Mouse (Mus musculus) CH12F3 (cell line): ENCODE measurements around the gene Rnf34.

Experiments
- in situ Hi-C: fragments of 300-500 bp; cut with MboI; formaldehyde crosslinking; loops from 2 replicates; pipeline ENCODE4 v1.14.3; 2020; ENCODE audit warnings: low sequenced_read_pairs

The Rnf34 gene

DNA sequence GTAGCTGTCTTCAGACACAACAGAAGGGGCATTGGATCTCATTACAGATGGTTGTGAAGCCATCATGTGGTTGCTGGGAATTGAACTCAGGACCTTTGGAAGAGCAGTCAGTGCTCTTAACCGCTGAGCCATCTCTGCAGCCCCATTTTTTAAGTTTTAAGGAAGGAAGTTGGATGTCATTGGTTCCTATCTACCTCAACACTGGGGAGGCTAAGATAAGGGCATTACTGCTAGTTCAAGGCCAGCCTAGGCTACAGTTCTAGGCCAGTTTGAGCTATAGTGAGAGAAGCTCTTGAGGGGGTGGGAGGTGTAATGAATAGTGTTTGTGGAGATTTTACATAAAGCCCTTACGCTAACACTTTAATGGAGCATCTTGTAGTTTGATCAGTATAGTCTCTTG lies 13.2 kb downstream of the Rnf34 start:
- in situ Hi-C loops, result no loop called here

DNA sequence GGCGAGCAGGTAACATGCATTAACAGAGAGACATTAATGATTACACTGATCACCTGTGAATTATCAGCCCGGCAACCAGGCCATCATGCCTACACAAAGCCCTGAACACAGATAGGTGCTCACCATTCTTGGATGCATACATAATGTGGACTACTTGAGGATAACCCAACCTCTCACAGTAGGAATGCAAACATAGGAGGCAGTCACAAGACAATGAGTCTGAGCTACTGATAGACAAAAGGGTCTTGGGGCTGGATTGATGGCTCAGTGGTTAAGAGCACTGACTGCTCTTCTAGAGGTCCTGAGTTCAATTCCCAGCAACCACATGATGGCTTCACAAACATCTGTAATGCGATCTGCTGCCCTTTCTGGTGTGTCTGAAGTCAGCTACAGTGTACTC lies 22.8 kb downstream of the Rnf34 start:
- in situ Hi-C loops, result no loop called here

DNA sequence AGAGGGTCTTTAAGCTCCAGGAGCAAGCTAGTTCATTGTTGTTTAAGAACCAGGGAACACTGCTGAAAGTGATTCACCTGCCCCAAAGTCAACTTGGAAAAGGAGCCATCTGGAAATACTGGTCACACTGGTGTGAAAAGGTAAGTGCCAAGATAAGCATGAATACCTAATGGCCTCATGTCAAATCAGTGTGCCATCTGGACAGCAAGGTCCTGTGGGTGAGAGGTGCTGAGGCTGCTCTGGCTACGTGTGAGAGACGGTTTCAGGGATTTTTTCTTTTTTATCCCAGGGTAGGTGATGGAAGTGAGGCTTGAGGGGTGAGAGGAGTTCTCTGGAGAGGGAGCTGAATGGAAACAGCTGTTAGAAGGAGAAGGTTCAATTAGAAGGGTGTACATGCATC lies 23.7 kb downstream of the Rnf34 start:
- in situ Hi-C loops, result no loop called here

DNA sequence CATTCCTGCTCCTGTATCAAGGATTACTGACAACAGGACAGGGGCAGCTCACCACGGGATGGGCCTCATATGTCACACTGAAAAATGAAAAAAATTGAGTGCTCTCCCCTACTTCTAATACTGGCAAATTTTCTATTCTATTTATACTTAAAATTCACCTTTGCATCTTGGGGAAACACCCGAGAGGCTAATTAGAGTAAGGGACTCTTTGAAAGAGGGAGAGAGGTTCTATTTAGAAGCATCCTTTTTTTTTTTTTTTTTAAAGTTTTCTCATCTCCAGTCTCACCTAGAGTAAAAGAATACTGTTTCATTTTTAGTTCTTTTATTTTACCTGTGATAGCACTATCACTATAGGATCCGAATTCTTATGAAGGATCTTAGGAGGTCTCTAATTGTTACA lies 24.5 kb downstream of the Rnf34 start:
- in situ Hi-C loops, result no loop called here

DNA sequence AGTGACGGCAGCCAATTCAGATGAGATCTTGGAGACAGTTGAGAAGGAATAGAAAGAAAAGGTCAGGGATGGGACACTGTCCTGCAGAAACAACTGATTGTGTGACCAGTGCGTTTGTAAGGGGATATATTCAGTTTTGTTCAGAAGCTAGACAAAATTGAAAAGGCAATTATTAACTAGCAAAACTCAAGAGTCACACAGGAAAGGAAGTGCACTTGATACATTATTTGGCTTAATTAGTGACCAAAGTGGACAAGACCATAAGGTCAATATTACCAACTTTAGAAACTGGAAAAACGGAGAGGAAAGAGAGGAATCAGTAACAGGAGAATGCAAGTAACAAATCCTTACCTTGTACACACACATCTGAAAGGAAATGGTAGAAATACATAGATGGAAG lies 26.8 kb downstream of the Rnf34 start:
- in situ Hi-C loops, result no loop called here

DNA sequence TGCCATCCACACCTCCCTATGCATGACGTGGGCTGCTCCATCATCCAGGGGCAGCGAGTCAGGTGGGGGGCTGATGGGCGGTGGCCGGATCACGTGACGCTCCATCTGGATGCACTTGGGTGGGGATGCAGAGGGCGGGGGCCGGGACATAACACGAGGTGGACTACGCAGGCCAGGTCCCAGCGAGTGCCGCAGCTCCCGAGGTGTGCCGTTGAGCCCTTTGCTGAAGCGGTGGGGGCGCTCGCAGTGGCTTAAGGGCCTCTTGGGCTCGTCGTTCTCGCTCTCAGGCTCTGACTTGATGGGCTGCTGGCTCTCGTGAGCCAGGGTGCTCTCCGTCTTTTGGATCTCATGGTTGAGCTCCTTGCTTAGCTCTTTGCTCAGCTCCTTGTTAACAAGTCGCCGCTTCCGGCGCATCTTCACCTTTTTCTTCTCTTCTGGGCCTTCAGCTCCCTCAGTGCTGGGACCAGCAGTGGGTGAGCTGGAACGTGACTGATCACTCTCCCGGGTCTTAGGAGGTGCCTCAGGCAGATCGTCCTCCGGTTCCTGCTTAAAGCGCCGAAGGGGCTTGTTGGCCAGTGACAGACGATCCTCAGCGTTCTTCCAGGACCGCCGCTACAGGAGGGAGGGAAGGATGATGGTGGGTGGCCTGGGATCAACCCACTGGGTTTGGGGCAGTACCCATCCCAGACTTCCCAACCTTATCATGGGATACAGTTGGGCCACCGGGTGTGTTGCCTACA lies 30.6 kb downstream of the Rnf34 start:
- in situ Hi-C loops, result no loop called here

DNA sequence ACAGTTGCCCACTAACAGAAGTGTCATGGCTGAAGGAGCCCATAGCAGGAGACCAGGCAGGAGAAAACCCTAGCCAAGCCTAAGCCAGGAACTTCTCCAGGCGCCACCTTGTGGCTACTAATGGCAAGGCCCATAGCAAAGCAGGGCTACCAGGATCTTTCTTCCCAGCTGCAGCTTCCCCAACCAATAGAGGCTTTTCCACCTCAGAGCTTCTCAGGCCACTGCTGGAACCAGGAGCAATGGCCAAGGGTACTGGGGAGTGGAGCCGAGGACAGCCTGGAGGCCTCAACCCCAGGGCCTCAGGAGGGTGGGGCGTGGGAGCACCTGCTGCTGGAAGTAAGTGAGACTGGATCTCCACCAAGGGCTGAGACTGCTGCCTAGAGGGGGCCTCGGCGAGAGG lies 31.5 kb downstream of the Rnf34 start:
- in situ Hi-C loops, result no loop called here

DNA sequence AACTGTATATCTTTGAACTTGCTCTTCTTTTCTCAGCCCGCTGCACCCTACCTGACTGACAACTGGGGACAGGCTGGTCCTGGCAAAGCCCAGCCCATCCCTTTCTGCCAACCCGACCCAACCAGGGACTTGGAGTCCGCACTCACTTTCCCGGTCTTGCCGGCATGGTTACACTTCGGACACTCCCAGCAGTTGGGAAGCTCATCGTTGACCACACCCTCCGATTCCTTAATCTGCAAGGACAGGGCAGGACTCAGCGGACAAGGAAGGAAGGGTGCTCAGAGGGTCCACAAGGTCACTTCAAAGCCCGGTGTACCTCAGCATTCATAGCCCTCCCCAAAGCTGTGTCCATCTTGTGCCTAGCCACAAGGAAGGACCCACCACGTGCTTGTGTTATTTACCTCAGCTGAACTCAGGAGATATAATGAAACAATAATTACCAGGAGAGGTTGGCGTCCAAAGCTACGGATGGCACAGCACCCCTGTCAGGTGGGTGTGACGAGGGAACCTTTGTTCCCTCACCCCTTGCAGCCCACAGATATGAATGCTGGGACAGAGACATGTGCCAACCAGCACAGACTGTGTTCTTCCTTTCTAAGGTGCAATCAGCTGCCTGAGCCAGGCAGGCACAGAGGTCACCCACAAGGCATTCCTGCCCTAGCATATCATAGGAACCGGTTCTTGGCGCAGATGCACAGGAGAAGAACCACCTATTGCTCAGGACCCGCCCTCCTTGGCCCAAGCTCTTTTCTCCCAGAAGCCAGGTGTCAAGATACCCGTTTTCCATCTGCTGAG lies 32.6 kb downstream of the Rnf34 start:
- in situ Hi-C loops, result no loop called here

DNA sequence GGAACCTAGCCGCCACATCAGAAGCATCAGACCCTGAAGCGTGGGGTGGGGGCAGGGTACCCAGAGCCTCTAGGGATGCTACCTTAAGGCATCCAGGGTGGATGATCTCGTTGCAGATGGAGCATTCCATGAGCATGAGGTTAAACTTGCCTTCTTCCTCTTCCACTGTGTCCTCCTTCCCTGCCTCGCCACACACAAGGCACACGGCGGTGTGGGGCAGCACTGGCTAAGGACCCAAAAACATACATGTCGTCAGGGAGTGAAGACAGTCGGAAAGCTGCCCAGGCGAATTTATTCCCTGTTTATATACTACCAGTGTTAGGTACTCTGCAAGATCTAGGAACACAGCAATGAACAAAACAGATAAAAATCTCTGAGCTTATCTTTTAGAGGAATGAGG lies 33.4 kb downstream of the Rnf34 start:
- in situ Hi-C loops, result no loop called here

DNA sequence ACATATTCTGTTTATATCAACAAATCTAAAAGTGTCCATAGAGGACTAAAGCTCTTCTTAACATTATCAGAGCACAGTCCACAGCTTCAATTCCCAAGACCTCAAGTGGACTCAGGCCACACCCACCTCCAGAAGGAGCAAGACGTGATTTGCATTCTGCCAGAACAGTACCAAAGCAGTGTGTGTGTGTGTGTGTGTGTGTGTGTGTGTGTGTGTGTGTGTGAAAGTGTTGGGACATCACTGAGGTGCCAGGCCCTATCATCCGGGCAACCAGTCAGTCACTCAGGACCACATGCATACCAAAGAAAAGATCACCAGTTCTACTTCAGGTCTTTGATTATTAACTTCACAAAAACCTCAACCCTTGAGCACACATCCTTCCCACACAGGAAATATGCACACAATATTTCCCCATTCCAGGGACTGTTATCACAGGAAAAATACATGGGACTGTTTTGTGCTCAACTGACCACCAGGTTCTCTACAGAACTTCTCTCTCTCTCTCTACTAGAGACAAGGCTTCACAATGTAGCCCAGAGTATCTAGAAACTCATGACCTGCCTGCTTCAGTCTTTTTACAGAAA lies 33.9 kb downstream of the Rnf34 start:
- in situ Hi-C loops, result no loop called here

DNA sequence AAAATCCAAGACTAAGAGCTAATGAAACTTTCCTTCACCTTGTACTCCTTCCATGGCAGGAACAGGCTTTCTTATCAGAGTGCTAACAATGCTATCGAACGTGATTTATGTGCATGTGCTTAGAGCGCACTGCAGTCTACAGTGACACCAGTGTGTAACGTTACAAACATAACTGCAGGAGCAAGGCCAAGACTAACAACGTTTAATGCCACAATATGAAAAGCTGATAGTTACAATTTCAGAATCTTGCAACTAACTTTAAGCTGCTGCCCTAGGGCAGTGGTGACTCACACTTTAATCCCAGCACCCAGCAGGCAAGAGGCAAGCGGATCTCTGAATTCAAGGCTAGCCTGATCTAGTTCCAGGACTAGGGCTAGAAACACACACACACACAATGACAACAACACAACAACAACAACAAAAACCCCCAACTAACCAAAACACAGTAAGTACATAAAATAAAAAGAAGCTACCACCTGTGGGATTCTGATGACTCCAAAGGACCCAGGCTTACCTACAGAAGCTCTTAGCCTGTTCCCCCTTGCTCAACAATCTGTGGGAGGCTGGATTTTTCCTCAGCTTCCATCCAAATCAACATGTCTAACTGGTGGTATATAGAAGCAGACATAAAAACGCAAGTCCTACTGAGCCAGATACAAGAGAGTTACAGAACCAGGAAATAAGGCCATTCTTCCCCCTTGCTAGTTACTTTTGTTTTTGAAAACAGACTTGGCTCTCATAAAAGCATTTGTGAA lies 34.9 kb downstream of the Rnf34 start:
- in situ Hi-C loops, result no loop called here

DNA sequence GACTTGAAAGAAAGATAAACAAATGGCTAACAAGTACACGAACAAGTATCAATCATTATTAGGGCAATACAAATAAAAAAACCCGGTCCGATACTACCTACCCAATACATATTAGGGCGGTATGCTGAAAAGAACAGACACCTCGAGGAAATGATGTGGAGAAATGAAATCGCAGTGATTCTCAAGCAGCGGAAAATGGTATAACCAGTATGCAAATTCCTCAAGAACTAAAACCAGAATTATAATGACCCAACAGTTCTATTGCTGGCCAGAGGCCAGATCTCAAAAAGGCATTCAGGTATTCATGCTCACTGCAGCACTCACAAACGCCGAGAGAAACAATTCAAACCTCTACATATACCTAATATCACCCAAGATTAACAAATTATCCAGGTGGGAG lies 37.2 kb downstream of the Rnf34 start:
- in situ Hi-C loops, result no loop called here

DNA sequence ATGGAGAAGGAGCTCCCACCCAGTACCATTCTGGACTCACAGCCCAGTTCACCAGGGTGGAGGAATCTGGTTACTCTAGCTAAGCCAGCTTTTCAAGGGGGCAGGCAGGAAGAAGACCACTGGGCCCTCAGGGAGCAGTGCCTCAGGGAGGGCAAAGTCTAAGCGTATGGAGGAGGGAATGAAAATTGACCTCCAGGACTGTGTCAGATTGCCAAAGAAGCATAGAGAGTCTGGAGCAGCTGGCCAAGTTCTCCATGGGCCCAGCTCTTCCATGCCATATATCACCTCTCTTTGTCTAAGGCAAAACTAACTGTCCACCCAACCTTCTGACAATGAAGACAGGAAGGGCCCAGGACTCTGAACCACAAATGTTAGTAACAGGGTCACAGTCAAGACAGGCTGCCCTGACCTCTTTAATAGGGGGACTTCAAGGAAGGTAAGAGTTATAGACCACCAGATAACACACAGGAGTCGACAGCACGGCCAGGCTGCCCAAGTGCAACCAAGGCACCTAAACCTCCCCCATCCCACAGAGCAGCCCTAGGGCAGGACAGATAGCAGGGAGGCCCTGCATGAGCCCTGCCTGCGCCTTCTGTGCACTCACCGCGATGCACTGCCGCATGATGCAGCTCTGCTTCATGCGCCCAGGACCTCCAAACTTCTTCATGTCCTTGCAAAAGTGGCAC lies 38.2 kb downstream of the Rnf34 start:
- in situ Hi-C loops, result no loop called here

DNA sequence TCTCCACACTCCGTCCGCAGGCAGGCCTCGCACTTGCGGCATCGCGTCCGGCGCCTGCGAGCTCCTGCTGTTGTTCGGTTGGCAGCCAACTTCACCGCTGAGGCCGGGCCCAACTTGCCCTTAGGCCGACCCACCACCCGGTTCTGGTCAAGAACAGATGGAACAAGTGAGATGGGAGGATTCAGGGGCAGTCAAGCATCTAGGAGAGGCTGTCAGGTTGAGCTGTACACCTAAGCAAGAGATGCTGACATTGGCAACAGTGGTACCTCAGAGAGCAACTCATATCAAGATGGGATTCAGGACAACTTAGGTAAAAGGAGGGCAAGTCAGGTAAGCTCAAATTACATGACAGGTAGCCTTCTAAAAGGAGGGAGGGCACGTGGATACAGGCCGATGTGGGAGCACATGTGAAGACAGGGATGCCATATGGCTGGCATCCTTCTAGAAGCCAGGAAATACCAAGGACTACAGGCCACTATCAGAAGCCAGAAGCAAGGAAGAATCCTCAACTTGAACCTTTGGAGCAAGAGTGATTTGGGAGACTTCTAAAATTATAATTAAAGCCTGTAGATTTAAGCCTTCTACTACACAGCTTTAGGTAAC lies 38.9 kb downstream of the Rnf34 start:
- in situ Hi-C loops, result no loop called here

DNA sequence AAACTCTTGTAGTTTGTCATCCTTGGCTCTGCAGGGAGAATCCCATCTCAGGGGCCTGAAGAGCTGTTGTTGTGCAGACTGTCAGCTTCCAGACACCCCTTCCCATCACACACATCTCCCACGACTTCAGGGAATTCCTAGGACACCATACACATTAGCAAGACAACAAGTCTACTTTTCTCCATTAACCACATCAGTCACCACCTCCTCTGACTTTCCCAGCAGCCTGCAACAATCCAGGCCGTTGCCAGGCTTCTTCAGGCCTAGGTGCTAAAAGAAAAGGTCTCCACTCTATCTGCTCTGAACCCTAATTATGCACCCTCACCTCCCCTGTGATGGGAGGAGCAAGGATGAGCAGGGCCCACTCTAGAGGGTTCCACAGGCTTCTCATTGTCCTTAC lies 40.5 kb downstream of the Rnf34 start:
- in situ Hi-C loops, result no loop called here

DNA sequence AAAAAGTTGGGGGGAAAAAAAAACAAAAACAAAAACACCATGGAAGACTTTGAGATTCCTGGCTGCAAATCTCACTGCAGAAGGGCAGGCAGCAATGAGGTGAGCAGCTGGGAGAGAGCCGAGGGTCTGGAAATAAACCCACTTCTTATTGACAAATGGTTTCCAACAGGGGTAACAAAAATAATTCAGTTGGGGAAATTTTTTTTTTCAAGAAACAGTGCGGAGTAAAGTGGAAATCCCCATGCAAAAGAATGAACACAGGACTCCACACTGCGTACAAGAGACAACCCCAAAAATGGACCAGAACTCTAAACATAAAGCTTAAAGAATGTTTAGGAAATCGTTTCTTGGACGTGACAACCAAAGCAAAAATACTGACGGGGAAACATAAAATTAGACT lies 43.4 kb downstream of the Rnf34 start:
- in situ Hi-C loops, result no loop called here

DNA sequence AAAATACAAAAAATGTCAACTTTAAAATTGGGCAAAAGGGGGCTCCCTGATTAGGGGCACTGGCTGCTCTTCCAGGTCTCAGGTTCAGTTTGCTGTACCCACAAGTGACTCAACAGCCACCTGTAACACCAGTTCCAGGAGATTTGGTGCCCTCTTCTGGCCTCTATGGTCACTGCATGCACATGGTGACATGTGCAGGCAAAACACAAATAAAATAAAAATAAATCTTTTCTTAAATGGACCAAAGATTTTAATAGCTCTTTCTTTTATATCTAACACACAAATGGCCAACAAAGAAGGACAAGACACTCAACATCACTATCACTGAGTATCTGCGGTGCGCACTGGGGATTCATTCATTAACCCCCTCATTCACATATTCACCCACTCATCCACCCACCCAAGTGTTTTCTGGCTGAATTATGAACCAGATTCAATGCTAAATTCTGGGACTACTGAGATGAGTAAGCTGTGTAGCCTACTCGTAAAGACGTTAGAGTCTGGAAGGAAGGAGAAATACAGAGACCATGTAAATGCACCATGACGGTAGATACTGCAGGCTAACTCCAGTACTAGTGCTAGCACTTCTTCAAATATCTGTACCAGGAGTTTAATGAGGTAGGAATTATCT lies 44.3 kb downstream of the Rnf34 start:
- in situ Hi-C loops, result no loop called here

DNA sequence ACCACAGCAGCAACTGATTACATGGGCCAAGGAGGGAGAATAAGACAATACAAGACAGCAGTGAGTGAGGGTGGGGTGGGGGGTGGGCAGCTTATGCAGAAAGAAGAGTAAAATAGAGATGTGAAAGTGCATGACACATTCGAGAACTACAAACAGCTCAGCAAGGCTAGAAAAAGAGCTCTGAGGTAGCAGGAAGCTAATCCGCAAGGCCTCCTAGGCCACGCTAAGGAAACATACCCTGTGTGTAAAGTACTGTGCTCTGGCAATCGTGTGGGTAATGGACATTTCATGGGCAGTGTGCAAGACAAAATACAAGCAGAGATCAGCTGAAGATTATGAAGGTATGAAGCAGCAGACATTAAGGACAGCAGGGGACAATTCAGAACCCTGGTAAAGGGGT lies 45.0 kb downstream of the Rnf34 start:
- in situ Hi-C loops, result no loop called here

DNA sequence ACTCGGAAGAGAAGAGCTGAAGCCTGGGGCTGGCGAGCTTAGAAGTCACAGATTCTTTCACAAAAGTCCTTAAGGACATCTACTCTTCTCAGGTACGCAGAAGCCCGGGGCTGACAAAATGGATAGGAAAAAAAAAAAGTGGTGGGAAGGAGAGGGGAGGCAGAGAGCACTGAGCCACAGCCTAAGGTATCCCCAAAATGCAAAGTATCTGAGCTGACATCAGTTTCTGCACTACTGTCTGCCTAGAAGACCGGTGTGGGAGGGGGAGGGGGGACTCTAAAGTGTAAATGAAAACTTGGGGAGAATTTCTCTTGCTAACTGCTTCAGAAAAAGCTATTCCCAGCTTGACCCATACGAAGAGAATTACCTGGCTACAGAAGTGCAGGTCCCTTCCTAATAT lies 48.3 kb downstream of the Rnf34 start:
- in situ Hi-C loops, result no loop called here
